Mouse (Mus musculus) gastrocnemius, adult 2 months (tissue): Measurements from ENCODE around the gene Tbck. TPM values are rescaled to one million over a fixed set of nuclear protein-coding genes. Genes with fewer than 3 reads are reported as not detected.

Experiments
- DNase-seq: peaks from one replicate; pipeline ENCODE4 v3.0.0; 2022
- H3K27ac ChIP-seq: fragments of 200-600 bp; 2 replicates; pipeline ENCODE4 v1.8.1; 2022; ENCODE audit warnings: mild to moderate bottlenecking
- H3K4me3 ChIP-seq: fragments of 200-600 bp; 2 replicates; pipeline ENCODE4 v1.8.1; 2022; ENCODE audit warnings: mild to moderate bottlenecking, moderate library complexity
- CTCF ChIP-seq: fragments of 200-600 bp; IDR thresholded peaks from 2 replicates; pipeline ENCODE4 v1.8.1; 2022; ENCODE audit warnings: antibody characterized with exemption, mild to moderate bottlenecking, moderate library complexity
- intact Hi-C: fragments of 180-260 bp; cut with DNase I; formaldehyde crosslinking; loops from one replicate; pipeline ENCODE4 v1.15.1; 2025
- total RNA-seq, 2 experiments: library from RNA; stranded (reverse); gene quantifications; 2 replicates each; pipeline ENCODE4 v1.2.3; 2021

Gene Tbck
- total RNA-seq, 2 experiments from 2014 or later, result 9.6 to 9.8 TPM

- TF ChIP-seq CTCF, result no peak
- no peak overlapping the region for H3K27ac ChIP-seq
- DNase-seq, result no peak
- H3K4me3 ChIP-seq, result no peak overlapping the region
- intact Hi-C loops, result no loop called here
These were observed 166.5 kb downstream of the Tbck start for GRCm38 (mm10) chr3:132850431-132850830.

- Histone ChIP-seq H3K4me3 (no peak overlapping the region), H3K27ac (no peak overlapping the region)
- intact Hi-C loops, result no loop called here
- no peak for DNase-seq
- no peak for TF ChIP-seq CTCF
These were observed 167.5 kb downstream of the Tbck start for GRCm38 (mm10) chr3:132851417-132851816.

- intact Hi-C loops, result no loop called here
- Histone ChIP-seq H3K27ac (no peak overlapping the region), H3K4me3 (no peak overlapping the region)
- no peak for DNase-seq
- TF ChIP-seq CTCF, result no peak
These were observed 168.1 kb downstream of the Tbck start for GRCm38 (mm10) chr3:132851841-132852728.

DNA sequence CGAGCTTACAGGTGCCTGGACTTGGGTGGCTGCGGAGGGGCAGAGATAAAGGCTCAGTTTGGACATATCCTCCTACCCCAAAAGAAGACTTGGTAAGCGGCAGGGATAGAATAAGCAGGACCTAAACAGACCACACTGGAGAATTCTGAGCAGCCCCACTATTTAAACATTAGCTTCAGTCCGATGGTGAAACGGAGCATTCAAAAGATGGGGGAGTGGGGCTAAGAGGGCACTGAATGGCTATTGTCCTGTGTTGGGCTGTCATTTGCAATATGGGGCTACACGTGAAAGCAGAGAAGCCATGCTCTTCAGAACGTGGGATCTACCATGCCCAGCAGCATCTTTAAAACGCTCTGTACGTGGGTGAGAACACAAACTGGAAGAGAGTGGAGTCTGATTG is 170.3 kb downstream of the Tbck start:
- Histone ChIP-seq H3K4me3 (no peak overlapping the region), H3K27ac (no peak overlapping the region)
- DNase-seq, result no peak
- intact Hi-C loops, result no loop called here
- no peak for TF ChIP-seq CTCF

DNA sequence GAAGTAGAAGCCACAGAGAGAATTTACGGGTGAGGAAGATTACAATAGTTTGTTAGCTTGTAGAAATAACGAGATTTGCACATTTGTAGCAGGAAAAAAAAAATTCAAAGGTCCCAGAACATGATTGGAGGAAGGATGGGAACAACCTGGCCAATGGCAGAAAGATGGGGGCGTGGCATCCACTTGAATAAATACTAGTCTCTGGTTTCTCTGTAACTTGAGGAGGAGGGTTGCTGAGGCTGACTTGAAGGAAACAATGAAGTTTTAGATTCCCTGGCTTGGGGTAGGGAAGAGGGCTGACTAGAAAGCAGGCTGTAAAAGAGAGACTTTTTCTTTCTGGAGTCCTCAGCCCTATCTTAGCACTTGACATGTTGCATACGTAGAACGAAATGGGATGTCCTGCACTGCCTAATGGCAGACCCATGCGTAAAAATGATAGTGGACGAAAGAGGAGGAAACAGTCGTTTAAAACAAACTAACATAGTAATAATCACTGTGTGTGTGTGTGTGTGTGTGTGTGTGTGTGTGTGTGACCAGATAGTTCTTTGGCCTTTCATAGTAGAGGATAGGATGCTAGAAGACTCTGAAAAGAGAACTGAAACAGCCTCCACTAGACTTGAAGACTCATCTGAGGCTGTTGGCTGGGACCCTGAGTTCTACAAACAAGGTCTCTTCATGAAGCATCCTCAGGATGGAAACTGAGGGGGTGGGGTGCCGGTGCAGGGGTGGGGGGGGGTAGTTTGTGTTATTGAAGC is 171.7 kb downstream of the Tbck start:
- H3K4me3 ChIP-seq, result no peak overlapping the region
- intact Hi-C loops, result no loop called here
- H3K27ac ChIP-seq, result no peak overlapping the region
- TF ChIP-seq CTCF, result no peak
- no peak for DNase-seq

GRCm38 (mm10) chr3:132856651-132857050 is 172.7 kb downstream of the Tbck start:
- no peak overlapping the region for H3K27ac ChIP-seq
- intact Hi-C loops, result no loop called here
- DNase-seq, result no peak
- no peak overlapping the region for H3K4me3 ChIP-seq
- no peak for TF ChIP-seq CTCF

DNA sequence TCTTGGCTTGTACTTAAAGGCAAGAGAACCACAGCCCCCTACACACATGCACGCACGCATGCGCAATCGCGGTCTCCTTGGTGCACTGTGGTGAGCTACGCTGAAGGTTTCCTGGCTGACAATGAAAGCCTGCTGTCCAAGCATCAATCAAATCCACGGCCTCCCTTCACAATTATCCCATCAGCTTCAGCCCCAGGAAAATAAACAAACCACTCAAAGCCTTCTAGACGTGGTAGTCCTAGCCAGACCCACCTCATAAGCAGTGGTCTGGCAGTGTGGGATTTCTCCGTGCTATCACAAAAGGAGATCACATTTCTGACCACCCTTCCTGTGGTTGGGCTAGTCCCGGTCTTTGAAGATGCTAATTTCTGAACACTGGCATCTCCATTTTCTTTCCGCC is 174.9 kb downstream of the Tbck start:
- intact Hi-C loops, result no loop called here
- no peak for TF ChIP-seq CTCF
- no peak for DNase-seq
- H3K4me3 ChIP-seq, result no peak overlapping the region
- no peak overlapping the region for H3K27ac ChIP-seq

DNA sequence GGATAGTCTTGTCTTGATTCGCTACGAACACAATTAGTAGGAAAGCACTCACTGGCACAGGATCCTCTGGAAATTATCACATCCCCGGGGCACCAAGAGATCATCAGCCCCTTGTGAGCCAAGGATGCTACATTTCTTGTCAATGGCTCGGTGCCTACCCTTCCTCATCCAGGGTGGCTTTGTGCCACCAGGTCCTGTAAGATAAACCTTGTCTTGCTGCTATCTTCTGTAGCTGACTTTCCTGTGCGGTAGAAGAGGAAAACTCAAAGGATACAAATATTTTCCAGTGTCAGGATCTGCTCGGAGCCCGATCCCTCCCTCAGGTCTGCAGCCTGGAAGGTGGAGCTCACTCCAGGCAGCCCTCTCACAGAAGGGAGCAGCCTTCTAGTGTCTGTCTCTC is 175.6 kb downstream of the Tbck start:
- no peak for TF ChIP-seq CTCF
- H3K27ac ChIP-seq, result no peak overlapping the region
- DNase-seq, result no peak
- intact Hi-C loops, result no loop called here
- H3K4me3 ChIP-seq, result no peak overlapping the region

DNA sequence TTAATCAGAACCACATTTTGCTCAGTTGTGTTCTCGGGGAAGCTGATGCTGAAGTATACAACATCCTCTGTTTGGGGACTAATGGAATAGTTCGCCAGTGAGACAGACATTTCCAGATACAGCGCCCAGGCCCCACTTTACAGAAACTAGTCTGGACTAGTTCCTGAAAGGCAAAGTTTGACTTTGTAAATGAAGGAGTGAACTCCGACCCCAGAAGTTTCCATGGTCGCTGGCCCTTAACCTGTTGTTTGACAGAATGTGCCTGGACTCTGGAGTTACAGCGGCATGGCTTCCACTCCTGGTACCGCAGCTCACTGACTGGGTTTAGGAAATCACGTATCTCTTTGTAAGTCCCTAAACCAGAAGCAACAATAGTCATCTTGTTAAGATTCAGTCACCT is 176.9 kb downstream of the Tbck start:
- intact Hi-C loops, result no loop called here
- H3K4me3 ChIP-seq, result no peak overlapping the region
- no peak for TF ChIP-seq CTCF

GRCm38 (mm10) chr3:132863843-132864242 is 179.9 kb downstream of the Tbck start:
- TF ChIP-seq CTCF, result no peak
- intact Hi-C loops, result no loop called here
- DNase-seq, result no peak
- no peak overlapping the region for H3K4me3 ChIP-seq
- H3K27ac ChIP-seq, result no peak overlapping the region

More for the DNA sequence above, 176.9 kb downstream of the Tbck start:
- DNase-seq, result no peak
- H3K27ac ChIP-seq, result no peak overlapping the region

- intact Hi-C loops, result no loop called here
- no peak overlapping the region for H3K4me3 ChIP-seq
- DNase-seq, result no peak
- no peak overlapping the region for H3K27ac ChIP-seq
- no peak for TF ChIP-seq CTCF
These were observed 180.5 kb downstream of the Tbck start for GRCm38 (mm10) chr3:132864329-132864919.

DNA sequence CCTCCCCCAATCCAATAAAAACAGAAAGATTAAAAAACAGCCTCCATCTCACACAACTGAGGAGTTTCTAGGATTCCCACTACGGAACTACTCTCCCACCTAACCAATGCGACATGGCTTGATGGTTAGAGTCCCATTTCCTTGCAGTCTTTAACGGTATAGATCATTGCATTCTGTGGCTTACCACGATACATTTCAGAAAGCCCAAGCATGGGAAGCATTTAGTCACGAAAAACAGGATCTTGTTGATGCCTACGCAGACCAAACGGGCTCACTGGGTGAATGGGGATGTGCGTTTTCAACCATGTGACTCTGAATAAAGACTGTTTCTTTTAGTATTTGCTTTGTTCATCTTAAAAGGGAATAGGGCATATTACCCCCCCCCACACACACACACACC is 181.0 kb downstream of the Tbck start:
- no peak for TF ChIP-seq CTCF
- intact Hi-C loops, result loop anchor here (5.0 kb wide), 1 partner anchor 1507 kb away; no protein-coding TSS in a partner anchor
- no peak for DNase-seq
- Histone ChIP-seq H3K4me3 (no peak overlapping the region), H3K27ac (no peak overlapping the region)

DNA sequence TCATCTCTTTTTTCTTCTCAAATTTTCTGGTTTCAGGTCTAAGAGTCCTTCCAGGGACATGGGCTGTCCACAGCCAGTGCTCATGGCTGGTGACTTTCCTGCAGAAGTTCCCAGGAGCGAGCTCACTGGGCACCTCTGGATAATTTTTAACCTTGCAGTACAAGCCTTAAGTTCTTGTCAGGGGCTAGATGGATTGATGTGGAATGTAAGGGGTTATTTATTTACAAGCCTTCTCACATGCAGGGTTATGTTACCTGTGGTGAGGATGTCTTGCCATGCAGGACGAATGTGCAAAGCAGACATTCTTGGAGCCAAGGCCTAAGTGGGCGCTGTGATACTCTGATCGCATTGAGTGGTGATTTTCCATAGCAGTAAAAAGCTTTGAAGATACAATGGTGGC is 181.7 kb downstream of the Tbck start:
- H3K4me3 ChIP-seq, result no peak overlapping the region
- no peak for DNase-seq
- intact Hi-C loops, result loop anchor here (5.0 kb wide), 1 partner anchor 1507 kb away; no protein-coding TSS in a partner anchor
- TF ChIP-seq CTCF, result no peak
- no peak overlapping the region for H3K27ac ChIP-seq
